Mouse (Mus musculus): ENCODE data around the gene Coq3. TPM values are rescaled to one million over a fixed set of nuclear protein-coding genes. Genes with fewer than 3 reads are reported as not detected.

Coq3 gene
- polyA plus RNA-seq (2014; fragmentation: Nextera tagmentation; extraction: Ambion mirVana): 12.6 and 12.7 TPM in 2 replicates

DNA sequence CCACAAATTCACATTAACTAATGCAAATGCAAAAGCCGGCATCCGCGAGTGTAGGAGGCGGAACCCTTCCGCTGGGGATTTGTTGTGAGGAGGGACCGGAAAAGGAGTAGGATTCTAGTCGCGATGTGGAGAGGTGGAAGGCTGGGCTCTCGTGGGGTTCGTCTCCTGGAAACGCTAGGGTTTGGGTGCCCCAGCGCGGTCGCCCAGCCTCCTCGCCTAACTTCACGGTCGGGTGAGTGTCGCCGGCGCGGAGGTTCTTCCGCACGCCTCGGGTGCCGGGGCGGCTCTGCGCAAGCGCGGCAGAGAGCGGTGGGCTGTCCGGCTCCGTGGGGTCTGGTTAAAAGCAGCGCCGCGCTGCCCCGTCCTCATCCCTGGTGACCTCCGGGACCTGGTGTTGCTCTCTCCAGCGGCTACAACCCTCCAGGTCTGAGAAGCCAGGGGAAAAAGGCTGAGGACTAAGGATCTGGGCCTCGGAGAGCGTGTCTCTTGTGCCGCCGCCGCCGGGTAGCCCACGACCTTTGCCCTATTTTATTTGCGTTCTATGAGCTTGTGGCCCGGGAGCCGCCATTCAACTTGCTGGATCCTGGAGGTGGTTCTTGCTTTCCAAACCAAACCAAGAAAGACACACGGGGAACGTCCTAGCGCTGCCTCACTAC lies at the start of gene Coq3:
Gene Coq3, plus strand, starts transcription at position 109 of the 656 bp plus-strand sequence.
- Histone ChIP-seq H3K4me3 (ENCODE audit: low read depth, low read length) (peak within 1 kb of the TSS; percentile 80), H3K9me3 (ENCODE audit: control insufficient read depth, low read length) (no peaks in the 10 kb centered on the region), H3K27ac (replicated peaks; ENCODE audit: low read depth, low read length) (peak within 1 kb of the TSS; percentile 93), H3K4me2 (ENCODE audit: low read depth, low read length) (peak within 1 kb of the TSS; percentile 69), H3K9ac (ENCODE audit: low read depth, low read length) (peak within 1 kb of the TSS; percentile 80), H3K36me3 (ENCODE audit: control insufficient read depth, insufficient read depth, low read length) (peaks cover 12% of the 10 kb centered on the region), H3K4me1 (ENCODE audit: control insufficient read depth, insufficient read depth, low read length) (peaks cover 4% of the 10 kb centered on the region; the same call in 1 of the 2 replicates), H3K27me3 (replicated peaks; ENCODE audit: control insufficient read depth, insufficient read depth, low read length) (no peaks in the 10 kb centered on the region)
- ATAC-seq (ENCODE audit: low read depth) (peak; percentile 92), DNase-seq (ENCODE audit: low spot score) (peak; percentile 92)
- WGBS: under 1% methylated on average over 33 of the region's 51 CpGs

GRCm38 (mm10) chr4:21832844-21833243 lies 46.6 kb upstream of the Coq3 start:
- Histone ChIP-seq H3K36me3 (ENCODE audit: control insufficient read depth, insufficient read depth, low read length) (peaks cover 29% of the 10 kb centered on the region), H3K4me1 (ENCODE audit: control insufficient read depth, insufficient read depth, low read length) (no peaks in the 10 kb centered on the region), H3K27ac (replicated peaks; ENCODE audit: low read depth, low read length) (no peak overlapping the region), H3K9ac (ENCODE audit: low read depth, low read length) (no peak overlapping the region), H3K27me3 (replicated peaks; ENCODE audit: control insufficient read depth, insufficient read depth, low read length) (no peaks in the 10 kb centered on the region), H3K4me2 (ENCODE audit: low read depth, low read length) (no peak overlapping the region), H3K4me3 (ENCODE audit: low read depth, low read length) (no peak overlapping the region), H3K9me3 (ENCODE audit: control insufficient read depth, low read length) (no peaks in the 10 kb centered on the region)
- WGBS: 93% methylated on average over 8 of the region's 8 CpGs
- DNase-seq (ENCODE audit: low spot score) (no peak), ATAC-seq (ENCODE audit: low read depth) (no peak)

DNA sequence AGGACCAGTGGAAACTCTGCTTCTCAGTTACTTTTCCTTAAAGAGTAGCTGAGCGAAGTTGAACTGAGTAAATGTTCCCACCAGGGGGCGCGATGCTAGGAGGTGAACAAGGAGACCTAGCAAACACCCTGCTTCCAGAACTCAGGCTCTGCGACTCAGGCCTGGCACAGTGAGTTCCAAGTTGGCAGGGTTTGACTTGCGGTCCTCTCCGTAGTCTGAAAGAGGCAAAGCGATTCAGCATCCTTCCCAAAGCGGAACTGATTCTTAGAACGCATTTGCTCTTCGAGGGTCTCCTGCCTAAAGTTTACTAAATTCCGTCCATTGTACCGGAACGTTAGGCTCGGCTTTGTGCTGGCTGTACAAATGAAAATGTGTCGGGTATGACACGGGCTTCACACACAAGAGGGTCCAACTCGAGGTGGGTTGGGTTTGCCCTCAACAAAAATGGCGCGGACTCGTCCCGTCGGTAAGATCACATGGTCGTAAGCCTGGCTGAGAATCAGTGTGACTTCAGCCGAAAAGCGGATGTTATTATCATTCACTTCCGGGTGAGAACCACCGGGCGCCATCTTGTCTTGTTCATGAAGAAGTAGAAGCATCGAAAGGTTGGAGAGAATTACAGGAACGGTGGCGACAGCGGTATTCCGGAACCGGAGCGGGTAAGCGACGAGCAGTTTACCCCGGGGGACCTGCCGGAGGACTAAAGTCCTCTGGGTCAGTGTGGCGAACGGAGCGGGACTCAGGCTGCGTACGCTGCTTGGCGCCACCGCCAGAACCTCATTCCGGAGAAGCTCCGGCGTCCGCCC lies 31.8 kb upstream of the Coq3 start, which contains the start of gene Pnisr:
Gene Pnisr, plus strand, starts transcription at position 103 of the 806 bp plus-strand sequence.
- ATAC-seq (ENCODE audit: low read depth) (peak; percentile 97), DNase-seq (ENCODE audit: low spot score) (peak; percentile 99)
- Histone ChIP-seq H3K4me2 (ENCODE audit: low read depth, low read length) (peak within 1 kb of the TSS; percentile 61), H3K4me1 (ENCODE audit: control insufficient read depth, insufficient read depth, low read length) (peaks cover 10% of the 10 kb centered on the region), H3K9me3 (ENCODE audit: control insufficient read depth, low read length) (no peaks in the 10 kb centered on the region), H3K27me3 (replicated peaks; ENCODE audit: control insufficient read depth, insufficient read depth, low read length) (no peaks in the 10 kb centered on the region), H3K9ac (ENCODE audit: low read depth, low read length) (peak within 1 kb of the TSS; percentile 88), H3K27ac (replicated peaks; ENCODE audit: low read depth, low read length) (peak within 1 kb of the TSS; percentile 96), H3K36me3 (ENCODE audit: control insufficient read depth, insufficient read depth, low read length) (no peaks in the 10 kb centered on the region), H3K4me3 (ENCODE audit: low read depth, low read length) (peak within 1 kb of the TSS; percentile 68)
- WGBS: under 1% methylated on average over 50 of the region's 50 CpGs

GRCm38 (mm10) chr4:21848287-21848630 lies 31.2 kb upstream of the Coq3 start:
- no peaks in the 10 kb centered on the region for H3K9me3 ChIP-seq (ENCODE audit: control insufficient read depth, low read length)
- 0% methylated on average over 24 of the region's 24 CpGs for WGBS
- peak overlapping the region; percentile 68 for H3K4me3 ChIP-seq (ENCODE audit: low read depth, low read length)
- ATAC-seq (ENCODE audit: low read depth) (peak; percentile 87), DNase-seq (ENCODE audit: low spot score) (peak; percentile 95)
- peak overlapping the region; percentile 96 for H3K27ac ChIP-seq (replicated peaks; ENCODE audit: low read depth, low read length)
- peaks cover 10% of the 10 kb centered on the region for H3K4me1 ChIP-seq (ENCODE audit: control insufficient read depth, insufficient read depth, low read length)
- peak overlapping the region; percentile 61 for H3K4me2 ChIP-seq (ENCODE audit: low read depth, low read length)
- no peaks in the 10 kb centered on the region for H3K36me3 ChIP-seq (ENCODE audit: control insufficient read depth, insufficient read depth, low read length)
- no peaks in the 10 kb centered on the region for H3K27me3 ChIP-seq (replicated peaks; ENCODE audit: control insufficient read depth, insufficient read depth, low read length)
- H3K9ac ChIP-seq (ENCODE audit: low read depth, low read length): peak overlapping the region; percentile 88

- Histone ChIP-seq H3K4me2 (ENCODE audit: low read depth, low read length) (no peak overlapping the region), H3K36me3 (ENCODE audit: control insufficient read depth, insufficient read depth, low read length) (peaks cover 73% of the 10 kb centered on the region), H3K27ac (replicated peaks; ENCODE audit: low read depth, low read length) (no peak overlapping the region), H3K9ac (ENCODE audit: low read depth, low read length) (no peak overlapping the region), H3K4me3 (ENCODE audit: low read depth, low read length) (no peak overlapping the region), H3K9me3 (ENCODE audit: control insufficient read depth, low read length) (no peaks in the 10 kb centered on the region), H3K27me3 (replicated peaks; ENCODE audit: control insufficient read depth, insufficient read depth, low read length) (no peaks in the 10 kb centered on the region), H3K4me1 (ENCODE audit: control insufficient read depth, insufficient read depth, low read length) (no peaks in the 10 kb centered on the region)
- WGBS: 75% methylated on average over 1 of the region's 1 CpGs
- ATAC-seq (ENCODE audit: low read depth) (no peak), DNase-seq (ENCODE audit: low spot score) (no peak)
Measured at GRCm38 (mm10) chr4:21857481-21857880, 22.0 kb upstream of the Coq3 start.

DNA sequence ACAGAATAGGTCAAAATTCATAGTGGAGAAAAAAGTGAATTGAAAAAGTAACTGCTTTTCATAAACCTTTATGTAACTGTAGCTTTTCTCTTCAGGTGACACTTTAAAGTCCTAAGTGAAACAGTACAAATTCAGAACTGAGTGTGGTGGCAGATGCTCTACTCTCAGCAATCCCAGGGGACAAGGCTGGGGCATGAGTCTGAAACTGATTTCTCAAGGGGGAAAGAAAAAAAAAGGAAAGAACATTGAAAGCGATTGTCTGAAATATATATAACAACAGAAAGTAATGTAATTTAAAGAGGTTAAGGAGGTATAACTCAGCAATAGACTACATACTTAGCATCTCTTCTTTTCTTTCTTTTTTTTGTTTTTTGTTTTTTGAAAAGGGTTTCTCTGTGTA lies 14.2 kb upstream of the Coq3 start:
- Histone ChIP-seq H3K9ac (ENCODE audit: low read depth, low read length) (no peak overlapping the region), H3K27ac (replicated peaks; ENCODE audit: low read depth, low read length) (no peak overlapping the region), H3K4me3 (ENCODE audit: low read depth, low read length) (no peak overlapping the region), H3K4me2 (ENCODE audit: low read depth, low read length) (no peak overlapping the region), H3K9me3 (ENCODE audit: control insufficient read depth, low read length) (no peaks in the 10 kb centered on the region), H3K27me3 (replicated peaks; ENCODE audit: control insufficient read depth, insufficient read depth, low read length) (no peaks in the 10 kb centered on the region), H3K4me1 (ENCODE audit: control insufficient read depth, insufficient read depth, low read length) (no peaks in the 10 kb centered on the region), H3K36me3 (ENCODE audit: control insufficient read depth, insufficient read depth, low read length) (peaks cover 74% of the 10 kb centered on the region)
- ATAC-seq (ENCODE audit: low read depth) (no peak), DNase-seq (ENCODE audit: low spot score) (no peak)
- WGBS: 97% methylated on average over 1 of the region's 1 CpGs

DNA sequence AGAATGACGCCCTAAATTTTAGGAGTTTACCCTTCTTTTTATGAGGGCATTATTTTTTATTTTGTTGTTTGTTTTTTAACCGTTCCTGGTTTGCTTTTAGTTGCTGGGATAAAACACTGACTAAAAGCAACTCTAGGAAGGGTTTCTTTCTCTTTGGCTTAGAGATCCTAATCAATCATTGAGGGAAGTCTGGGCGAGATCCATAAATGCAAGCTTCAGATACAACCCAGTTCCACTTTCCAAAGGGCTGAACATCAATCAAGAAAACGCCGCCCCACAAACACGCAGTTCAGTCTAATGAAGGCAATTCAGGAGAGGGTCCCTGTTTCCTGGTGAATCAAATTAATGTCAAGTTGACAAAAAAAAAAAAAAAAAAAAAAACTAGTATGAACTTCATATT lies 697 bp upstream of the Coq3 start:
- H3K4me1 ChIP-seq (ENCODE audit: control insufficient read depth, insufficient read depth, low read length): peaks cover 4% of the 10 kb centered on the region; the same call in 1 of the 2 replicates
- ATAC-seq (ENCODE audit: low read depth) (no peak), DNase-seq (ENCODE audit: low spot score) (no peak)
- peak overlapping the region; percentile 80 for H3K4me3 ChIP-seq (ENCODE audit: low read depth, low read length)
- peaks cover 19% of the 10 kb centered on the region for H3K36me3 ChIP-seq (ENCODE audit: control insufficient read depth, insufficient read depth, low read length)
- no peaks in the 10 kb centered on the region for H3K9me3 ChIP-seq (ENCODE audit: control insufficient read depth, low read length)
- H3K9ac ChIP-seq (ENCODE audit: low read depth, low read length): peak overlapping the region; percentile 80; the same call in 1 of the 2 replicates
- no peaks in the 10 kb centered on the region for H3K27me3 ChIP-seq (replicated peaks; ENCODE audit: control insufficient read depth, insufficient read depth, low read length)
- no peak overlapping the region for H3K27ac ChIP-seq (replicated peaks; ENCODE audit: low read depth, low read length)
- WGBS: 33% methylated on average over 6 of the region's 6 CpGs
- H3K4me2 ChIP-seq (ENCODE audit: low read depth, low read length): peak overlapping the region; percentile 69

DNA sequence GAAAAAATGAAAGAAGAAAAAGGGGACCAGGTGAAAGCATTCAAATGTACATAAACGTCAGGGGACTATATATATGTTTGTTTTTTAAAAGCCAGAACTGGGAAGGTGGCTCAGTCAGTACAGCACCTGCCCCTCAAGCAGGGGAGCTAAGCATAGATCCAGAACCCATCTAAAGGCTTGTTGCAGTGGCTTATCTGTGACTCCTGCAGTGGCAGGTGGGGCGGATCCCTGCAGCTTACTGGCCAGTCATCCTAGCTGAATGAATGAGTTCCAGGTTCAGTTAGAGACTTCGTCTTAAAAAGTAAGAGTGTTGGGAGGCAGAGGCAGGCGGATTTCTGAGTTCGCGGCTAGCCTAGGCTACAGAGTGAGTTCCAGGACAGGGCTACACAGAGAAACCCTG lies 3.3 kb downstream of the Coq3 start:
- Histone ChIP-seq H3K9ac (ENCODE audit: low read depth, low read length) (no peak overlapping the region), H3K4me1 (ENCODE audit: control insufficient read depth, insufficient read depth, low read length) (peaks cover 4% of the 10 kb centered on the region; the same call in 1 of the 2 replicates), H3K27ac (replicated peaks; ENCODE audit: low read depth, low read length) (no peak overlapping the region), H3K4me3 (ENCODE audit: low read depth, low read length) (no peak overlapping the region), H3K36me3 (ENCODE audit: control insufficient read depth, insufficient read depth, low read length) (no peaks in the 10 kb centered on the region), H3K4me2 (ENCODE audit: low read depth, low read length) (no peak overlapping the region), H3K27me3 (replicated peaks; ENCODE audit: control insufficient read depth, insufficient read depth, low read length) (no peaks in the 10 kb centered on the region), H3K9me3 (ENCODE audit: control insufficient read depth, low read length) (no peaks in the 10 kb centered on the region)
- DNase-seq (ENCODE audit: low spot score) (no peak), ATAC-seq (ENCODE audit: low read depth) (no peak)
- 95% methylated on average over 6 of the region's 6 CpGs for WGBS
